23 mouse cellular contexts compared by ENCODE assay signal in the genomic region with DNA sequence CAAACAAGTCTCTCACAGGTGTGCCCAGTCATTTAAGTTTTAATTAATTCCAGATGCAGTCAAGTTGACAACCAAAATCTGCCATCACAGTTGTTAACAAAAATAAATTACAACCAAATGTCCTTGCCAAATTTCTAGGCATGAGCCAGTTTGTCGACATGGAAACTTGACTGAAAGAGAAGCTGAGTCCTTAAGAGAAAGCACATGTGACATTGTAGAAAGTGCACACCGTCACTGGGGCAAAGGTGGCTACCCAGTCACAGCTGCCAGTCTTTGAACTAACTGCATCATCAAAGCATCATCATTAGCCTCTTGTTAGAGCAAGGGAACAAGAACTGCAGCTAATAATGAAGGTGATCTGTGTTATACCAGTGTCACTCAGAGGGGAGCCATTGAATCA.
DNase-seq lines count a peak whose midpoint lies in the region; ATAC-seq lines count a peak whose summit lies in the region.
"Had no signal": no experiment of that assay in that cellular context is flagged by ENCODE, and none has a peak within 500 bp of the region (broad histone marks: within the 10 kb centered on the region; RNA-seq: fewer than 3 reads in every experiment).

No protein-coding gene starts in this region.

- no peaks in the 10 kb centered on the region for H3K36me3 ChIP-seq in hindbrain, embryonic 13.5 days
- no peaks in the 10 kb centered on the region for H3K36me3 ChIP-seq in hindbrain, embryonic 10.5 days
- no peaks in the 10 kb centered on the region for H3K36me3 ChIP-seq in embryonic facial prominence, embryonic 10.5 days (replicated peaks)
- no peaks in the 10 kb centered on the region for H3K36me3 ChIP-seq in neural tube, embryonic 15.5 days
- H3K36me3 ChIP-seq: heart, embryonic 12.5 days; limb, embryonic 13.5 days; liver, embryonic 13.5 days had no signal

- no peak for DNase-seq in hindbrain, embryonic 10.5 days (ENCODE audit: low spot score)
- peak; percentile 61 for DNase-seq in embryonic facial prominence, embryonic 10.5 days (ENCODE audit: low spot score)
- DNase-seq in forelimb bud, embryonic 11.5 days (ENCODE audit: low read depth, low spot score), result peak; percentile 80
- DNase-seq in layer of hippocampus, postnatal 14 days (ENCODE audit: low spot score in 2 of 2), result no peak
- no peak for DNase-seq in left cerebral cortex, postnatal 14 days (ENCODE audit: low spot score in 2 of 2)
- DNase-seq: adrenal gland, adult 8-10 months; cerebellum, adult 11-12 months; cerebellum, postnatal 10 days; heart, postnatal 10 days; kidney, adult 18-20 months; liver, embryonic 13.5 days; lung, adult 2 months; lung, postnatal 14 days; retina, postnatal 1 day; thymus, postnatal 14 days had no signal

- intact Hi-C loops in left cerebral cortex, postnatal 14 days (cut with DNase I), result loop anchor here (5.0 kb wide), 1 partner anchor 54 kb away; no protein-coding TSS in a partner anchor

- no peak overlapping the region for H3K4me2 ChIP-seq in hindbrain, embryonic 13.5 days
- H3K4me2 ChIP-seq in neural tube, embryonic 15.5 days, result no peak overlapping the region
- H3K4me2 ChIP-seq: heart, embryonic 12.5 days; liver, embryonic 13.5 days; midbrain, embryonic 11.5 days had no signal

- no peak for ATAC-seq in hindbrain, embryonic 13.5 days (ENCODE audit: low FRiP score)
- ATAC-seq in neural tube, embryonic 15.5 days (ENCODE audit: low FRiP score), result no peak
- ATAC-seq: activated CD4-positive, CD25-positive, alpha-beta regulatory T cell, adult 4 months; inflammation-experienced regulatory T-cells, adult 6 months had no signal

- H3K27ac ChIP-seq in hindbrain, embryonic 13.5 days, result peak overlapping the region; percentile 90
- H3K27ac ChIP-seq in hindbrain, embryonic 10.5 days, result no peak overlapping the region
- no peak overlapping the region for H3K27ac ChIP-seq in embryonic facial prominence, embryonic 10.5 days (replicated peaks)
- peak overlapping the region; percentile 90 for H3K27ac ChIP-seq in neural tube, embryonic 15.5 days (replicated peaks)
- H3K27ac ChIP-seq: kidney, postnatal 0 days; liver, embryonic 13.5 days had no signal

- H3K9me3 ChIP-seq in hindbrain, embryonic 13.5 days, result no peaks in the 10 kb centered on the region
- peaks cover 6% of the 10 kb centered on the region for H3K9me3 ChIP-seq in hindbrain, embryonic 10.5 days
- no peaks in the 10 kb centered on the region for H3K9me3 ChIP-seq in embryonic facial prominence, embryonic 10.5 days
- H3K9me3 ChIP-seq in neural tube, embryonic 15.5 days (replicated peaks), result no peaks in the 10 kb centered on the region
- H3K9me3 ChIP-seq: limb, embryonic 13.5 days; liver, embryonic 13.5 days had no signal

- H3K9ac ChIP-seq in hindbrain, embryonic 13.5 days, result no peak overlapping the region
- no peak overlapping the region for H3K9ac ChIP-seq in neural tube, embryonic 15.5 days (replicated peaks)
- H3K9ac ChIP-seq: heart, embryonic 12.5 days; limb, embryonic 13.5 days; liver, embryonic 13.5 days had no signal

- no peak overlapping the region for H3K4me3 ChIP-seq in hindbrain, embryonic 13.5 days
- no peak overlapping the region for H3K4me3 ChIP-seq in hindbrain, embryonic 10.5 days
- H3K4me3 ChIP-seq in embryonic facial prominence, embryonic 10.5 days, result no peak overlapping the region
- no peak overlapping the region for H3K4me3 ChIP-seq in neural tube, embryonic 15.5 days (replicated peaks)
- H3K4me3 ChIP-seq: heart, embryonic 12.5 days; limb, embryonic 13.5 days; liver, embryonic 13.5 days had no signal

- H3K4me1 ChIP-seq in hindbrain, embryonic 13.5 days (replicated peaks), result peaks cover 30% of the 10 kb centered on the region
- peaks cover 25% of the 10 kb centered on the region for H3K4me1 ChIP-seq in hindbrain, embryonic 10.5 days (replicated peaks)
- peaks cover 33% of the 10 kb centered on the region for H3K4me1 ChIP-seq in embryonic facial prominence, embryonic 10.5 days
- H3K4me1 ChIP-seq in neural tube, embryonic 15.5 days, result peaks cover 28% of the 10 kb centered on the region

- 53% methylated on average over 2 of the region's 2 CpGs for WGBS in hindbrain, embryonic 13.5 days
- 60% methylated on average over 2 of the region's 2 CpGs for WGBS in hindbrain, embryonic 10.5 days
- WGBS in embryonic facial prominence, embryonic 10.5 days, result 29% methylated on average over 2 of the region's 2 CpGs
- WGBS in neural tube, embryonic 15.5 days, result 51% methylated on average over 2 of the region's 2 CpGs

- no peaks in the 10 kb centered on the region for H3K27me3 ChIP-seq in hindbrain, embryonic 13.5 days
- no peaks in the 10 kb centered on the region for H3K27me3 ChIP-seq in hindbrain, embryonic 10.5 days (ENCODE audit: insufficient read depth, poor library complexity, severe bottlenecking)
- no peaks in the 10 kb centered on the region for H3K27me3 ChIP-seq in embryonic facial prominence, embryonic 10.5 days (replicated peaks; ENCODE audit: low read depth, poor library complexity, severe bottlenecking)
- no peaks in the 10 kb centered on the region for H3K27me3 ChIP-seq in neural tube, embryonic 15.5 days (replicated peaks)
- H3K27me3 ChIP-seq: heart, embryonic 12.5 days; limb, embryonic 13.5 days had no signal

Comparison
In these comparisons a context has a peak if more than half of its experiments do, and no peak if none do; other contexts are left out.
1. H3K27ac ChIP-seq: peak in hindbrain, embryonic 13.5 days (single experiment) and neural tube, embryonic 15.5 days (single experiment); none in hindbrain, embryonic 10.5 days (single experiment) and embryonic facial prominence, embryonic 10.5 days (single experiment).
2. DNase-seq: peak in embryonic facial prominence, embryonic 10.5 days (single experiment) and forelimb bud, embryonic 11.5 days (single experiment); none in hindbrain, embryonic 10.5 days (single experiment), layer of hippocampus, postnatal 14 days (0 of 2) and left cerebral cortex, postnatal 14 days (0 of 2).